Mouse (Mus musculus): ENCODE measurements at regions not wholly inside any gene's neighbourhood (a gene's known extent, or its start where the extent isn't known, plus 50 kb on each side); places are given as distances from the start of the nearest gene placed in this dataset.
A peak's percentile ranks its signal among the peaks of the same experiment; 100 is the strongest.

DNA sequence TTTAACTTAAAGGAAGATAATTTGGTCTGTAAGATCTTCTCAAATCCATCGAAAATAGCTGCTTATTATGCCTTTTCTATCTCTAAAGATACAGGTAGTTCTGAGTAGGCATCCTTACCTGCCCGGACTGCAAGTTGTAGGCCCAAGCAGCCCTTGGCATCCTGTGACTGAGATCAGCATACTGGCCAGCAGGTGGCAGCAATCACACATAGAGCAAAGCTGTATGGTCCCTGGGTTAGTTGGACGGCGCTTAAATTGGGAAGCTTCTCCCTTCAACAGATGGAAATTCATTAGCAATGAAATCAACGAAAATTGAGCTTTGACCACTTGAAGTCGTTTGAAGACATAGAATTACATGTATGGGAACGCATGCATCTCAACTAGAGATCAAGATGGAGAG, 61.0 kb downstream of the Ccng2 start:
- peak; percentile 32 for DNase-seq

DNA sequence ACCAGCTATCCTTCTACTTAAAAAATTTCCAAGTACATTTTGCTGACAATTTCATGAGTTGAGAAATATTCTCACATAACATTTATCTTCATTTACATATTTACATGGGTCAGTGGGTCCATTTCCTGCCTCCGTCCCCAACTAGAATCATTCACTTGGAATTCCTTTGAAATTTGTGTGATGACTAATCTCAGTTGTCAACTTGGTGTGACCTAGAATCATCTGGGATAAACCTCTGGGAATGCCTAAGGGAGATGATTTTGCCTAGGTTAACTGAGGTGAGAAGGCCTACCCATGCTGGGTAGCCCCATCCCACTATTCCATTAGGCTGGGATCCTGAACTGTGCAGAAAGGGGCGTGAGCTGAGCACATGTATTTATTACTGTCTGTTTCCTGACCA, 63.8 kb downstream of the Ccng2 start:
- DNase-seq, result no peak

DNA sequence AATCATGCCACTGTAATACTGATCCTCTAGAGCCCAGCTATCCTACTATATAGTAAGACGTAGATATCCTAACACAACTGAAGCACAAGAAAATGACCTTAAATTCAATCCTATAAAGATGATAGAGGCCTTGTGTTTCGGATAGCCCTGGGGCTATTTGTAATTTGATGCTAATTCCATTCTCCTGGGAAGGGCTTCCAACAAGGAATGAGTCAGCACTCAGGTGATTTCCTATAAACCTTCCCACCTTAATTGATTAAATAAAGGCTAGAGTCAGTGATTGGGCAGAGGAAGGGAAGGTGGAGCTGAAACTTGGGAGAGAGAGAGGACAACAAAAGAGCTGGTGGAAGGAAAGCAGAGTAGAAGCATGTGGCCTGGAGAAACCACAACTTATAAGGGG, 86.0 kb downstream of the Ccng2 start:
- DNase-seq, result no peak

Measured in adrenal gland, adult 8-10 months (tissue).